Mouse (Mus musculus) megakaryocyte progenitor cell, adult 5-6 weeks (primary cell): Measurements from ENCODE around the gene Aloxe3. TPM values are rescaled to one million over a fixed set of nuclear protein-coding genes. Genes with fewer than 3 reads are reported as not detected.

Source experiments
- ATAC-seq: replicated peaks from 2 replicates; pipeline ENCODE4 v1.8.0; 2016; ENCODE audit warnings: mild to moderate bottlenecking, moderate TSS enrichment, inconsistent platforms; ENCODE audit not compliant: poor library complexity
- total RNA-seq, 2 experiments: library from RNA; stranded (forward) in 1 of 2; stranded (reverse) in 1 of 2; fragments of 157-497, 149-512 nt in 1 of 2; fragments of 200-1000 nt in 1 of 2; gene quantifications; 2 replicates each; pipeline versions ENCODE4 v1.2.3 to v1.2.4; 2015 to 2017

Aloxe3 gene
- total RNA-seq, 2 experiments from 2014 or later: not detected

DNA sequence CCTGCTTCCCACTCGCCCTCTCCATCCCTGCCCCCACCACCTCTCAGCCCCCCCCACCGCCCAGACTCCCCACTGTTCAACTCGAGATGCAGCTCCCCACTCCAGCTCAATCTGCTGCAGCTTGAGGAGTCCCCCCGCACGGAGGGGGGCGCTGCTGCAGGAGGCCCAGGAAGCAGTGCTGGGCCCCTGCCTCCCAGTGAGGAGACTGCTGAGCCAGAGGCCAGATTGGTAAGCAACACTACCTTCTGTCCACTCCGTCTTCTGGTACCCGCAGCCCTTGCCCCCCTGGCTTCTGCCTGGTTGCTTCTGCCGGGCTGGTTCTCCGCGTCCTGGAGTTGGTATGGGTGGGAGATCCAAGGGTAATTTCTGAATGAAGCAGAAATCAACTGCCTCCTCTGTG lies 18.9 kb upstream of the Aloxe3 start:
- ATAC-seq: no peak

DNA sequence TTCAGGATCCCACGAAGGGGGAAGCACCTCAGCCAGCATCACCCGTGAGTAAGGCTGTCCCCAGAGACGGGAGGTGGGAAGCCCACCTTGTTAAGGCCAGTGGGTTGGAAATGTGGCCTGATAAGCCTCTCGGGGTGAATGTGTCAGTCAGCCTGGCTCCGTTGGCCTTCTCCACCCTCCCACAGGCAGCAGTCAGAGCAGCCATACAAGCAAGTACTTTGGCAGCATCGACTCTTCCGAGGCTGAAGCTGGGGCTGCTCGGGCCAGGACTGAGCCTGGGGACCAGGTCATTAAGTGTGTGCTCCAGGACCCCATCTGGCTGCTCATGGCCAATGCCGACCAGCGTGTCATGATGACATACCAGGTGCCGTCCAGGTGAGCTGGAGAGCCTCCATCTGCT lies 18.0 kb upstream of the Aloxe3 start:
- no peak for ATAC-seq

DNA sequence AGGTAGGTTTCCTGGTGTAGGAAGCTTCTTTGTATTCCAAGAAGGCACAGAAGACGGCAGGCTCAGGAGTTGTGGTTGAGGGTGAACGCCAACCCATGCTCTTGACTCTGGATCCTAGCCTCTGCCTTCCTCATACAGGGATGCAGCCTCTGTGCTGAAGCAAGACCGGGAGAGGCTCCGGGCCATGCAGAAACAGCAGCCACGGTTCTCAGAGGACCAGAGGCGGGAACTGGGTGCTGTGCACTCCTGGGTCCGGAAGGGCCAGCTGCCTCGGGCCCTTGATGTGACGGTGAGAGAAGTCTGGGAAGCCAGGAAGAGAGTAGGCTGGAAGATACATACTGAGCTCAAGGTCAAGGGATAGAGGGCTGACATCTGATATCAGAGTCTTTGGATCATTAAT lies 17.5 kb upstream of the Aloxe3 start:
- no peak for ATAC-seq

DNA sequence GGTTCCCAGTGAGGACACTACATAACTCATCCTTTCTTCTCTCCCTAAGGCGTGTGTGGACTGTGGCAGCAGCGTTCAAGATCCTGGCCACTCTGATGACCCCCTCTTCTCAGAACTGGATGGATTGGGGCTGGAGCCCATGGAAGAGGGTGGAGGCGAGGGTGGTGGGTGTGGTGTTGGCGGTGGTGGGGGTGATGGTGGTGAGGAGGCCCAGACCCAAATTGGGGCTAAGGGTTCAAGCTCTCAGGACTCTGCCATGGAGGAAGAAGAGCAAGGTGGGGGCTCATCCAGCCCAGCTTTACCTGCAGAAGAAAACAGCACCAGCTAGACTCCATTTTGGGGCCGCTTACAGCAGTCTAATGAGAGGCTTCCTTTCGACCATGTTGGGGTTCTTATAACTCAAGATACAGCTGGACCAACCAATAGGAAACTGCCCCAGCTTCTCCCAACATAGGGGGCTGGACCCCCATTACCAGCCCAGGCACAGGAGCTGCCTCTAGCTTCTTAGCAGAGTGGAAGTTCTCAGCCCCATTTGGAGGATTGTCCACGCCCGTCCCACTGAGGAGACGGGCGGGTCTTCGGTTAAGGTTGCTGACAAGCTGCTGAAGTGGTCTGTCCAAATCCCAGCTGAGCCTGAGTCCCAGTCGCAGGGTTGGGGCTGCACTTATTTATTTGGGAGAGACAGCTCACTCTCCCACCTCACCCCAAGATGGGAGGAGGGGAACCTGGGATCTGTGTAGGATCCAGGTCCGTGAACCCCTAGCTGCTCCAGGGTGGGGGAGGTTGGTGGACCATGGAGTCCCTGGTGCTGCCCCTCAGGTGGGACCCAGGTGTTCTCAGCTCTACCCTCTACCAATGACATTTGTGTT lies 16.4 kb upstream of the Aloxe3 start:
- ATAC-seq: no peak

DNA sequence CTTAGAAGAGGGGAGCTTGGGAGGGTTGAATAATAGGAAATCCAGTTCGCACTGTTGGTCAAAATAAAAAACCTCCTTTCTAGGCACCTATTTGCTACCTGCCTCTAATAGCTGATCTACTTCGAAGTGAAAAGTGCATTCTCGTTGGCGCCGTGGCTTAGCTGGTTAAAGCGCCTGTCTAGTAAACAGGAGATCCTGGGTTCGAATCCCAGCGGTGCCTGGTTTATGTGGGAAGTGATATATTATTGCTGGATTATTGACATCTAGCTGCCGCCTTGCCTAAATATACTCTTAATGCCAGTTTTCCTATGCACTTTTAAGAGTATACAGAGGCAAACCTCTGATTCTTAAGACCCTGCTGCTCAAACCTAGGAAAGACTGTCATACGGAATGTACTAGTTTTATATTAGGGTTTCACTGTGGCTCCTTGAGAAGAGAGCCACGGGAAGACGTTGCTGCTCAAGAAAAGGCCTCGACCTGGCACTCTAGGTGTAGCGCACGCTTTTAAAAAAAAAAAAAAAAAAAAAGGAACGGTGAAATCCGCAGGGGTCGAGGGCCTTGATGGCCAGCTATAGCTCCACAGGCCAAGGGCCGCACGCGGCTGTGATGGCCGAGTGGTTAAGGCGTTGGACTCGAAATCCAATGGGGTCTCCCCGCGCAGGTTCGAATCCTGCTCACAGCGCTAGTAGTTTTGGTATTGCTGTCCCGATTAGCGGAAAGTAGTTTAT lies 15.2 kb upstream of the Aloxe3 start:
- peak; percentile 88 for ATAC-seq

DNA sequence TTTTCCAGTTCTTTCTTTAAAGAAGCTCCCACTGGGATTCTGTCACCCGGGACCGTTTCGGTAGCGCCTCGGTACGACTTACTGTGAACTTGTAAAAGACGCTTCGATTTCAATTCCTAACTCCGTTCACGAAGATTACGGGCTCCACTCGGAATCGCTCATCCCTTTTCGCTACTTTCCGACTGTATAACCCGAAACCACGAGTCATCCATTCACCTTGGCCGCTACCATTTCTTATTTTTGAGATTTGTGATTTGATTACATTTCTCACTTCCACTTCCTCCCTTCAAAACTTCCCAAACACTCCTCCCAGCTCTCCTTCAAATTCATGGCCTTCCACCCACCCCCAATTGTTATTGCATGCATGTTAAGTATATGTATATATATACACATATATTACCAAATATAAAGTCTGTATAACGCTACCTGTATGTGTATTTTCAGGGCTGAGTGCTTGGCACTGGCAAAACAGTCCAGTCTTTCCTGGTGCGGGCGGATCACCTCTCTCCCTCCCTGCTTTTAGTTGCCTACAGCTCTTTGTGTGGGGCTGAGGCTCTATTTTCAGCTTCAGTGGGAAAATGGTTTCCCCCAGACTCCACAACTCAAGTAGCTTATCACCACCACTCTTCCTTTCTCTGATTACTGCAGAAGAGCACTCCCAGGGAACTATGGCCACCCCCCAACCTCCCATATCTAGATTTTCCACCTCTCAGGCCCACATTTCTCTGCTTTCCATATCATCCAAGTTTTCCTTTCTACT lies 14.5 kb upstream of the Aloxe3 start:
- ATAC-seq: peak; percentile 17; the same call in 1 of the 2 replicates

DNA sequence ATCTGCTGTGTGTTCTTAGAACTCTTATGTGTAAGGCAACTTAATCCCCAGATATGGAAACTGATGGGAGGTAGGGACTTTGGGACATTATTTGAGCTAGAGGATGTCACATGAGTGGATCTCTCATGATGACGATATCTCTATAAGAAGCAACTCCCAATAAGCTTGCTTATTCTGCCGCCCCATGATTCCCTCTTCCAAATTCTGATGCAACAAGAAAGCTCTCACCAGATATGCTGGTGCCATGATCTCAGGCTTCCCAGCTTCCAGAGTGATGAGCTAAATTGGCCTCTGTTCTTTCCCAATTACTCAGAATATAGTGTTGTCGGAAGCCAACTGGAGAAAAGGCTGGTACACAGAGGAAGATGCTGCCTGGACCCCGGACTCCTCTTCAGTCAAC lies 13.8 kb upstream of the Aloxe3 start:
- ATAC-seq: no peak

DNA sequence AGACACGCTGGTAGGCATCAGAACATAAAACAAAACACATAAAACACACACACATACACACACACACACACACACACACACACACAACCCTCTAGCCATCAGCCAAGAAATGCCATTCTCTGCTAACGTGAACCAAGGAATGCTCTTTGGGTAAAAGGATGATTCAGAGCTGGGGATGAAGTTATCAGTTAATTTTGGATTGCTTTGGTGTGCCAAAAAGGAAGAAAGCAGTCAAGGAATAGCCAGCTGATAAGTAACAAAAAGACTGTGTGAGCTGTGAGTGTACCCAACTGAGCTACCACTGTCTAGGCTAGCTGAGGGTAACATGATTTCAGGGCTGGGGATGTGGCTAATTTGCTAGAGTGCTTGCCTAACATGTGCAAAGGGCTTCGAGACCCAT lies 11.7 kb upstream of the Aloxe3 start:
- no peak for ATAC-seq

DNA sequence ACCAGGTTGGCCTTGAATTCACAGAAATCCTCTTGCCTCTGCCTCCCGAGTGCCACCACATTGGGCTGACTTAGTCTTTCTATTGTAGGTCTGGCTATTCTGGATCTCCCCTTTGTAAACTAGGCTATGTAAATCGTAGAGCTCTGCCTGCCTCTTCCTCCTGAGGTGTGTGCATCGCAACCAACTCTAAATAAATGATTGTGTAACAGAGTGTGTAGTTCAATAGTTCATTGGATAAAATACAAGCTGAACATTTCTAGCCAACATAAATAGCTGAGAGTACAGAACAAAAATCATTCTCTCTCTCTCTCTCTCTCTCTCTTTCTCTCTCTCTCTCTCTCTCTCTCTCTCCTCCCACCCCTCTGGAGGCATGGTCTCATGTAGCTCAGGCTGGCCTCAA lies 11.1 kb upstream of the Aloxe3 start:
- ATAC-seq: no peak

DNA sequence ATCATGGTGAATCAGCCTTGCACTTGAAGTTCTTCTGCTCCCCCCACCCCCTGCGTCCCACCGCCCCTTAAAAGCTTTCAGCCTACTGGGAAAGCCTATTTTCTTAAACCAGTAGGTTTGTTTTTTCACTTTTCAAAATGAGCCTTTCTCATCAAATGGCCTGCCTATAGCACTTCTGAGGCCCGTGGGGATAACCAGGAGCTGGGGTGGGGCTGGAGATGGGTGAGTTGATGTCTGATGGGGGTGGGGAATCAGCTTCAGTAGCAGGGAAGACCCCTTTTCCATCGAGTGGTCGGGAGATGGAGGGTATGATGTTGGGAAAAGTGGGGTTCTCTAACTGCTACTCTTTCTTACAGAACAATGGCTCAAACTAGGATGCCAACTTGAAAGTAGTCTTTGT lies 8.9 kb upstream of the Aloxe3 start:
- ATAC-seq: no peak

DNA sequence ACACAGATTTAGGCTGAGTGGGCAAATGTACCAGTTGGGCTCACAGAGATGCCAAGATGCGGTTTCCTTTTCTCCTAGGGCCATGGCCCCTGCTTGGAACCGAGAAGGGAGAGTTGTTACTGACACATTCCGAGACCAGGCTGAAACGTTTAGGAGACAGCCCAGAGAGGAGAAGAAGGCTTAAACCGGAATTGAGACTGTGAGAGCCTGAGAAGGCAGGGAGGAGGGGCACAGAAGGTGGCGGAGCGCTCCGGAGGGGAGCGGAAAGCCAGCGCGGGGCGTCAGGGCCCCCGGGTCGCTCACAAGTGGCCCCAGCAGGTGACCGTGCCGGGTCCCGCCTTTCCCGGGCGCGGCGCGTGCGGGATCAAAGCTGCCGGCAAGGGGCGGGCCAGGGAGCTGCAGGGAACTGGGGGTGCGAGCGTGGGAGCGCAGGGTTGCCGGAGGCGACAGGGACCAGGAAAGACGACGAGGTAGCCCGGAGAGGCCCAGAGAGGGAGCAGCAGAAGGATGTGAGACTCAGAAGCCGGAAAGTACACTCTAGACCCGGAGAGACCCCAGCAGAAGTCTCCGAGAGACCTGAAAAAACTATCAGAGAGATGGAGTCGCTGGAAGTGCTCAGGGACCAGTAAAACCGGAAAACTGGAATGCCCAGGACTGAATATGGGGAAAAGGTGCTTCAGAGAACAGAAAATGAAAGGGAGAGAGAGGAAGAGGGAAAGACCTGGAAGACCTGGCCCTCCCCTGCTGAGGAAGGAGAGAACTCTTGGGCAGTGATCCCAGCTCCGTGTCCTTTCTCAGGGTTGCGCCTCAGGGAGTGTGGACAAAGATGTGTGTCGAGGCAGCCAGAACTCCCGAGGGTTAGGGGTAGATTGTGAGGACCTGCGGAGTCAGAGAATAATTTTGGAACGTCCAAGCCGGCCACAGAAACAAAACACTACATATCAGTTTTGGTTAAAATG lies 7.7 kb upstream of the Aloxe3 start:
- ATAC-seq: peak; percentile 17

DNA sequence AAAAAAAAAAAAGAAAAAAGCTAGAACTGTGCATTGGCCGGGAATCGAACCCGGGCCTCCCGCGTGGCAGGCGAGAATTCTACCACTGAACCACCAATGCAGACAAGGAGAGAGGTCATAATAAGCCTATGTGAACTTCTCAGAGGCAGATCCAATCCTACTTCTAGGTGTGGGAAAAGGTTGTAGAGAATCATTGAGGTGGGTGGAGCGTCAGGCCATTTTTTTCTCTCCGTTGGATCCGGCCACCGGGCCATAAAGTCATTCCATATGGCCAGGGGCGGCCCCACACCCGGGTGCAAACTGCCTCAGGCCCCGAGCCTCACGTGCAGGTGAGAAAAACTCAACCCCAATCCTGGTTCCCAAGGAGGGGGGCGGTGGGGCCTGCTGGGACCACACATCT lies 6.9 kb upstream of the Aloxe3 start:
- ATAC-seq: peak; percentile 39

DNA sequence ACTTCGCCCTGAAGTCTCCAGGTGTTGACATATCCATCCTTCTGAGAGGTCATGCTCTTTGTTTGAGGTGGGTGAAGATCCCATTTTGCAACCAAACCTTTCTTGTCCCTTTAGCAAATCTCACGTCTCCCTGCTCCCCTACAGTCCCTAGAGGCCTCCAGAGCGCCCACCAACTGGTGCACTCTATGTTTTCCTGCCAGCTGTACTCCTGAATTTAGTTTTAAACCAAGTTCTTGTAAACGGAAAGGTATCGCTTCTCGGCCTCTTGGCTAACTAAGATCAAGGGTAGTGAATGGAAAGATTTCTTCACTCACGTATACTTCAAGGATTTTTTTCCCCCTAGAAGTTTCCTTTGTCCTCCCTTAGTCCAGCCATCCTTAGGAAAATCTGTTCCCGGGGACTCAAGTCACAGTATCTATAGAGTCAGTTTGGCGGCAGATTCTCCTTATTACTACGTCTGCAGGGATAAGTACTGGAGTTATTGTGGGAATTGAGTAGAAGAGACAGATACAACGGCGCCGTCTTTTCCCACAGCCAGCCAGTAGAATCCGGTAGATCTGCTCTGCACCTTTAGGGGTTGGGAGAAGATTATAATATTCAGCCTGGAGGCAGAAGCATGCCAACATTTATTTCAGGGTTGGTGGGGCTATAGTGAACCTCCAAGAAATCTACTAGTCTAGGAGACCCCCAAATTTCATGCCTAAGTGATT lies 6.1 kb upstream of the Aloxe3 start:
- ATAC-seq: no peak

DNA sequence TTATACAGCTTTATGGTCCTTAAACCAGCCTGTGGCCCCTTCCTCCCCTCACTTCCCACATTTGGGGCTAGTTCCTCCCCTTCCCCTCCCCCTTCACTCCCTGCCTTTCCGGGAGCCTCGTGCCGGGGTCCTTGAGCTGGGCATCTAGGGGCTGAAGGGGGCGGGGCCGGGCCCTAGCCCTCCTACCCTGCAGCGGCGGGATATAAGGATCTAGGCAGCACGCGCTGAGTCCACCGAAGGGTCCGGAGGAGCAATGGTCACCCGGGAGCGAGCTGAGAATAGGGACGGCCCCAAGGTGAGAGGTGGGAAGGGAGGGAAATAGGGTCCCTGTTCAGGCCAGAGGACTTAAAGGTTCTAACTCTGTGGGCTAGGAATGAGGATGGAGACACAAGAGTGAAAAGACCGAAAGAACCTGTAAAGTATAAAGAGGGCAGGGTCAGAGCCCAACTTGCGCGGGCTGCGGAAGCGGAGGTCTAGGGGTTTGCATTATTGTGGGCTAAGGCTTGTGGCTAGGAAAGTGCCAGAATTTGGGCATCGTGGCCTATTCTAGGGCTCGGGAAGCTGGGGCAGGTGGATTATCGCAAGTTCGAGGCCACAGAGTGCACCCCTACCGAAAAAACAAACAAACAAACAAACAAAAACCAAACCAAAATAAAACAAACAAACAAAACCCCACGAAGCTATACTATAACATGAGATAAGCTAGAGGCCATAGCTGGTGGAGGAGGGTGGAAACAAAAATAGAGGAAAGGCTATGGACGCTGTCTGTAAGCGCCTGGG lies 5.3 kb upstream of the Aloxe3 start, which contains the start of gene Hes7:
Hes7 (plus strand) TSS at position 184 of the 780 bp plus-strand sequence.
- no peak for ATAC-seq

DNA sequence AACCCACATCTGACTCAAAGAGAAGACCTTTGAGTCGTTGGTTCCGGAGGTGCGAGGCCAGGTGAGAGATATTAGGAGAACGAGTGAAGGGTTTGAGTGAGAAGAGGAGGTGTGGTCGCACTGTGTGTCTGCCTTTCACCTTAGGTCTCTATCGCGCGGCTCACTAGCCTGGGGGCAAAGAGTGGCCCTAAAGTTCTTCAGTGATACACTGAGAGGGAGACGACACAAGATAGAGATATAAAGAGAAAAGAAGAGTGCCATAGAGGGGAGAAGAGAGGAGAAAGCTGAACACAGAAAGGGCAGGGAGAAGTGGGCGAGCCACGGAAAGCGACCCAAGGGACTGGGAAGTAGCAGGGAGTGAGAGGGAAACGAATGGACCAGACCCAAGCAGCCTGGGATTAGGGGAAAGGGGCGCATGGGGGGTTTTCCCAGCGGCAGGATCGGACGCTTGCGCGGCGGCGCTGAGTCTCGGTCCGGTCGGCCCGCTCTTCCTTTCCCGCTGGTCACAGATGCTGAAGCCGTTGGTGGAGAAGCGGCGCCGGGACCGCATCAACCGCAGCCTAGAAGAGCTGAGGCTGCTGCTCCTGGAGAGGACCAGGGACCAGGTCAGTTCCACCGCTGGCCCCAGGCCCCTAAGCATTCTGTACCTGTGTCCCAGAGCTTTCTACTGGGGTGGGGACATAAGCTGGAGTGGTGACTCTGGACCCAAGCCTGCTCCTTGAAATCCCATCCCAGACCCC lies 4.5 kb upstream of the Aloxe3 start:
- ATAC-seq: no peak

DNA sequence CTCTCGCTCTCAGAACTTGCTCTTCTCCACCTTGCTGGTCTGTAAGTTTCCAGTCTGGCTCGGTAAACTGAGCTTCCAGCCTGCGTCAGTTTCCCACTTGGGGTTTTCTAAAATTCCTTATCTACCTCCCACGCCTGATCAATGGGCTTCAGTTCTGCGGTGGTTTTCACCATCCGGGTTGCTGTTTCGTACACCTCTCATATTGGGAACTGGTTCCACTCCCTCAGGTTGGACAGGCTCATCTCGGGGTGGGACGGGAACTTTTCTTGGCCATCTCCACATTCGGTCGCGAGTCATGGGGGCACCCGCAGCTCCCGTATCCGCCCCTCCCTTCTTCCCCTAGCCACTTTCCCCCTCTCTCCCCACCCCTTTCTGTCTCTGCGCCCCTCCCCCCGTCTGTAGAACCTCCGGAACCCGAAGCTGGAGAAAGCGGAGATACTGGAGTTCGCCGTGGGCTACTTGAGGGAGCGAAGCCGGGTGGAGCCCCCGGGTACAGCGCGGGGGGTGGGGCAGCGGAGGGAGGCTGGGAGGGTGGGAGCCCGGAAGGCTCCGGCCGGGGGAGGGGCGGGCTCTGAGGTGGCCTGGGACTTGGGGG lies 3.9 kb upstream of the Aloxe3 start:
- ATAC-seq: no peak

DNA sequence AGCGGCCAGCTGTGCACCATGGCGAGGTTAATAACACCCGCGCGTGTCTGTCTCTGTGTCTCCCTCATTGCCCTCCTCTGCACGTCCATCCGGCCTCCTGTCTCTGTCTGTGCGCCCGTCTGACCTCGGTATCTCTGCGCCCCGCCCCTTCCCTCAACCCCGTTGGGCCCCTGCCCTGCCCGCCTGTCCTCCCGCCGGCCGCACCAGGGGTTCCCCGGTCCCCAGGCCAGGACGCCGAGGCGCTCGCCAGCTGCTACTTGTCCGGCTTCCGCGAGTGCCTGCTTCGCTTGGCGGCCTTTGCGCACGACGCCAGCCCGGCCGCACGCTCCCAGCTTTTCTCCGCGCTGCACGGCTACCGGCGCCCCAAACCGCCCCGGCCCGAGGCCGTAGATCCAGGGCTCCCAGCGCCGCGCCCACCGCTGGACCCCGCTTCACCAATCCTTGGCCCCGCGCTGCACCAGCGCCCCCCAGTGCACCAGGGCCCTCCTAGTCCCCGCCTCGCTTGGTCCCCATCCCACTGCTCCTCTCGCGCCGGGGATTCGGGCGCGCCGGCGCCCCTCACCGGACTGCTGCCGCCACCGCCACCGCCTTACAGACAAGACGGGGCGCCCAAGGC lies 3.3 kb upstream of the Aloxe3 start, which contains the start of gene 9130213A22Rik:
9130213A22Rik (minus strand) TSS at position 254 of the 616 bp plus-strand sequence.
- ATAC-seq: peak; percentile 26
